Mouse (Mus musculus) MEL (cell line): ENCODE measurements at regions not wholly inside any gene's neighbourhood (a gene's known extent, or its start where the extent isn't known, plus 50 kb on each side); places are given as distances from the start of the nearest gene placed in this dataset.

Experiments used
- DNase-seq: peaks from one replicate; pipeline ENCODE4 v3.0.0; 2011; ENCODE audit warnings: low read depth, low spot score
- H3K27ac ChIP-seq: 2 replicates; pipeline ENCODE4 v1.5.1; 2012; ENCODE audit warnings: low read depth, mild to moderate bottlenecking, control low read depth, low read length, moderate library complexity; ENCODE audit not compliant: control insufficient read depth
- H3K27me3 ChIP-seq, 2 experiments: fragments of 150-350 bp in 1 of 2; sonication (generic) in 1 of 2; 2 replicates each; pipeline ENCODE4 v1.6.1; 2012; ENCODE audit warnings: low read length in 2 of 2, mild to moderate bottlenecking in 2 of 2, improper control_type of control experiment in 1 of 2, moderate library complexity in 1 of 2; ENCODE audit not compliant: insufficient read depth in 2 of 2, control insufficient read depth in 1 of 2
- H3K36me3 ChIP-seq, 2 experiments: 2 replicates each; pipeline ENCODE4 v1.6.1; 2012 to 2014; ENCODE audit warnings: low read length in 2 of 2, improper control_type of control experiment in 1 of 2, inconsistent platforms in 1 of 2, mild to moderate bottlenecking in 1 of 2; ENCODE audit not compliant: insufficient read depth in 2 of 2, control insufficient read depth in 1 of 2
- H3K4me1 ChIP-seq, 2 experiments: fragments of 150-350 bp in 1 of 2; sonication (generic) in 1 of 2; 2 replicates each; pipeline ENCODE4 v1.6.1; 2012; ENCODE audit warnings: low read length in 2 of 2, improper control_type of control experiment in 1 of 2, mild to moderate bottlenecking in 1 of 2; ENCODE audit not compliant: insufficient read depth in 2 of 2, control insufficient read depth in 1 of 2
- H3K4me3 ChIP-seq, 2 experiments: fragments of 150-350 bp in 1 of 2; sonication (generic) in 1 of 2; 2 replicates each; pipeline ENCODE4 v1.5.1; 2012; ENCODE audit warnings: low read depth in 2 of 2, low read length in 2 of 2, mild to moderate bottlenecking in 2 of 2, moderate library complexity in 2 of 2, control low read depth in 1 of 2, improper control_type of control experiment in 1 of 2; ENCODE audit not compliant: control insufficient read depth in 1 of 2, insufficient read depth in 1 of 2
- H3K79me2 ChIP-seq: 2 replicates; pipeline ENCODE4 v1.6.1; 2012; ENCODE audit warnings: mild to moderate bottlenecking, low read length, moderate library complexity; ENCODE audit not compliant: control insufficient read depth, poor library complexity, insufficient read depth
- H3K9ac ChIP-seq: 2 replicates; pipeline ENCODE4 v1.6.1; 2012; ENCODE audit warnings: low read depth, mild to moderate bottlenecking, control low read depth, low read length, moderate library complexity; ENCODE audit not compliant: control insufficient read depth, poor library complexity, severe bottlenecking
- H3K9me3 ChIP-seq: fragments of 150-350 bp; sonication (generic); replicated peaks from 2 replicates; pipeline ENCODE4 v1.6.1; 2012; ENCODE audit warnings: mild to moderate bottlenecking, low read length, improper control_type of control experiment, moderate library complexity; ENCODE audit not compliant: insufficient read depth
- BHLHE40 ChIP-seq: IDR thresholded peaks from 2 replicates; pipeline ENCODE4 v1.6.1; 2012; ENCODE audit warnings: low read depth, mild to moderate bottlenecking, inconsistent platforms, low read length, improper control_type of control experiment, borderline replicate concordance
- CHD1 ChIP-seq: IDR thresholded peaks from 2 replicates; pipeline ENCODE4 v1.6.1; 2012; ENCODE audit warnings: low read depth, mild to moderate bottlenecking, inconsistent platforms, low read length, improper control_type of control experiment
- CTCF ChIP-seq, 3 experiments: IDR thresholded peaks in 2 of 3; conservative IDR thresholded peaks in 1 of 3; 2 replicates each; pipeline ENCODE4 v1.5.1; 2011 to 2012; ENCODE audit warnings: low read length in 3 of 3, low read depth in 2 of 3, mild to moderate bottlenecking in 2 of 3, improper control_type of control experiment in 1 of 3, inconsistent platforms in 1 of 3, mixed read lengths in 1 of 3, moderate library complexity in 1 of 3; ENCODE audit not compliant: control insufficient read depth in 1 of 3, insufficient read depth in 1 of 3, poor library complexity in 1 of 3, severe bottlenecking in 1 of 3
- ELF1 ChIP-seq: IDR thresholded peaks from 2 replicates; pipeline ENCODE4 v1.6.1; 2014; ENCODE audit warnings: low read depth, mild to moderate bottlenecking, inconsistent platforms, low read length, improper control_type of control experiment, moderate library complexity
- EP300 ChIP-seq, 2 experiments: IDR thresholded peaks; 2 replicates each; pipeline ENCODE4 v1.6.1; 2011; ENCODE audit warnings: improper control_type of control experiment in 2 of 2, low read length in 2 of 2, low read depth in 1 of 2, mild to moderate bottlenecking in 1 of 2
- KAT2A ChIP-seq: conservative IDR thresholded peaks from 2 replicates; pipeline ENCODE4 v1.6.1; 2012; ENCODE audit warnings: low read depth, low read length, improper control_type of control experiment, inconsistent platforms
- MAFK ChIP-seq: IDR thresholded peaks from 2 replicates; pipeline ENCODE4 v1.6.1; 2011; ENCODE audit warnings: low read depth, mild to moderate bottlenecking, low read length, improper control_type of control experiment, borderline replicate concordance
- MEF2A ChIP-seq: IDR thresholded peaks from 2 replicates; pipeline ENCODE4 v1.6.1; 2014; ENCODE audit warnings: low read depth, mild to moderate bottlenecking, inconsistent platforms, low read length, improper control_type of control experiment; ENCODE audit not compliant: poor library complexity, insufficient replicate concordance, severe bottlenecking; ENCODE audit errors: extremely low read depth
- POLR2A ChIP-seq, 2 experiments: IDR thresholded peaks; 2 replicates each; pipeline ENCODE4 v1.6.1; 2011 to 2012; ENCODE audit warnings: low read length in 2 of 2, mild to moderate bottlenecking in 2 of 2, control low read depth in 1 of 2, improper control_type of control experiment in 1 of 2, low read depth in 1 of 2, moderate library complexity in 1 of 2; ENCODE audit not compliant: control insufficient read depth in 1 of 2, insufficient read depth in 1 of 2, poor library complexity in 1 of 2
- RAD21 ChIP-seq: IDR thresholded peaks from 2 replicates; pipeline ENCODE4 v1.6.1; 2011; ENCODE audit warnings: mild to moderate bottlenecking, low read depth, low read length, improper control_type of control experiment
- RCOR1 ChIP-seq: IDR thresholded peaks from 2 replicates; pipeline ENCODE4 v1.6.1; 2012; ENCODE audit warnings: low read depth, mild to moderate bottlenecking, inconsistent platforms, low read length, improper control_type of control experiment
- TAL1 ChIP-seq: IDR thresholded peaks from 2 replicates; pipeline ENCODE4 v1.6.1; 2012; ENCODE audit warnings: mild to moderate bottlenecking, inconsistent platforms, low read length, moderate library complexity, mixed read lengths
- TCF12 ChIP-seq: IDR thresholded peaks from 2 replicates; pipeline ENCODE4 v1.6.1; 2014; ENCODE audit warnings: low read depth, mild to moderate bottlenecking, inconsistent platforms, low read length, improper control_type of control experiment, moderate library complexity
- UBTF ChIP-seq: IDR thresholded peaks from 2 replicates; pipeline ENCODE4 v1.6.1; 2012; ENCODE audit warnings: low read depth, mild to moderate bottlenecking, inconsistent platforms, low read length, improper control_type of control experiment, moderate library complexity, borderline replicate concordance; ENCODE audit not compliant: insufficient read depth
- USF1 ChIP-seq: IDR thresholded peaks from 2 replicates; pipeline ENCODE4 v1.6.1; 2014; ENCODE audit warnings: low read depth, mild to moderate bottlenecking, inconsistent platforms, low read length, improper control_type of control experiment, moderate library complexity
- USF2 ChIP-seq, 2 experiments: IDR thresholded peaks; 2 replicates each; pipeline ENCODE4 v1.6.1; 2011 to 2012; ENCODE audit warnings: improper control_type of control experiment in 2 of 2, low read length in 2 of 2, borderline replicate concordance in 1 of 2, inconsistent platforms in 1 of 2, low read depth in 1 of 2, mild to moderate bottlenecking in 1 of 2; ENCODE audit not compliant: insufficient read depth in 1 of 2

- no peaks in the 10 kb centered on the region for H3K79me2 ChIP-seq
- H3K27me3 ChIP-seq: no peaks in the 10 kb centered on the region
- no peaks in the 10 kb centered on the region for H3K36me3 ChIP-seq
- no peaks in the 10 kb centered on the region for H3K4me1 ChIP-seq
- no peak for DNase-seq
- no peak overlapping the region for H3K4me3 ChIP-seq
- TF ChIP-seq EP300 (IDR thresholded peaks at IDR 0.05; ENCODE audit: low read depth in 1 of 2, low read length in 2 of 2) (no peak), USF1 (no peak), ELF1 (no peak), KAT2A (no peak), MEF2A (no peak), CHD1 (no peak), UBTF (no peak)
- no peak overlapping the region for H3K27ac ChIP-seq
- no peaks in the 10 kb centered on the region for H3K9me3 ChIP-seq
- no peak overlapping the region for H3K9ac ChIP-seq
Measured at GRCm38 (mm10) chr12:110204246-110204989, 74.5 kb upstream of the Dio3 start.

- no peak for DNase-seq
- no peaks in the 10 kb centered on the region for H3K4me1 ChIP-seq
- no peak overlapping the region for H3K27ac ChIP-seq
- H3K9me3 ChIP-seq: no peaks in the 10 kb centered on the region
- no peaks in the 10 kb centered on the region for H3K27me3 ChIP-seq
- H3K79me2 ChIP-seq: no peaks in the 10 kb centered on the region
- H3K4me3 ChIP-seq: no peak overlapping the region
- TF ChIP-seq MAFK (no peak), POLR2A (IDR thresholded peaks at IDR 0.05; ENCODE audit: control insufficient read depth in 1 of 2, insufficient read depth in 1 of 2, low read depth in 1 of 2, low read length in 2 of 2, poor library complexity in 1 of 2) (no peak)
- H3K9ac ChIP-seq: no peak overlapping the region
- no peaks in the 10 kb centered on the region for H3K36me3 ChIP-seq
Measured at GRCm38 (mm10) chr12:110206271-110206670, 72.6 kb upstream of the Dio3 start.

- H3K27ac ChIP-seq: no peak overlapping the region
- no peaks in the 10 kb centered on the region for H3K27me3 ChIP-seq
- H3K36me3 ChIP-seq: no peaks in the 10 kb centered on the region
- H3K4me3 ChIP-seq: no peak overlapping the region
- H3K4me1 ChIP-seq: no peaks in the 10 kb centered on the region
- no peak overlapping the region for H3K9ac ChIP-seq
- no peak for TF ChIP-seq EP300 (IDR thresholded peaks at IDR 0.05; ENCODE audit: low read depth in 1 of 2, low read length in 2 of 2)
- TF ChIP-seq RCOR1: no peak
- TF ChIP-seq BHLHE40: no peak
- no peak for TF ChIP-seq CTCF (IDR thresholded peaks at IDR 0.05 in 2 of 3, conservative IDR thresholded peaks at IDR 0.05 in 1 of 3; ENCODE audit: control insufficient read depth in 1 of 3, insufficient read depth in 1 of 3, low read depth in 2 of 3, low read length in 3 of 3, poor library complexity in 1 of 3, severe bottlenecking in 1 of 3)
- no peak for TF ChIP-seq TCF12
- no peak for TF ChIP-seq TAL1
- TF ChIP-seq UBTF: no peak
- no peak for TF ChIP-seq RAD21
- TF ChIP-seq USF2 (IDR thresholded peaks at IDR 0.05; ENCODE audit: borderline replicate concordance in 1 of 2, insufficient read depth in 1 of 2, low read depth in 1 of 2, low read length in 2 of 2): no peak
- H3K79me2 ChIP-seq: no peaks in the 10 kb centered on the region
- no peak for DNase-seq
- no peaks in the 10 kb centered on the region for H3K9me3 ChIP-seq
Measured at GRCm38 (mm10) chr12:110206812-110207211, 72.1 kb upstream of the Dio3 start.
